Mouse (Mus musculus): ENCODE measurements at regions not wholly inside any gene's neighbourhood (a gene's known extent, or its start where the extent isn't known, plus 50 kb on each side); places are given as distances from the start of the nearest gene placed in this dataset.

- no peaks in the 10 kb centered on the region for H3K36me3 ChIP-seq
- DNase-seq (ENCODE audit: low spot score), result no peak
- no peaks in the 10 kb centered on the region for H3K27me3 ChIP-seq (ENCODE audit: low read depth, poor library complexity, severe bottlenecking)
- peaks cover 10% of the 10 kb centered on the region for H3K4me1 ChIP-seq
- no peaks in the 10 kb centered on the region for H3K9me3 ChIP-seq (replicated peaks)
- no peak overlapping the region for H3K4me3 ChIP-seq
- WGBS, result 95% methylated on average over 2 of the region's 2 CpGs
- 0 out of 2 replicates have a peak overlapping the region, but pooled peaks have one; percentile 35 for H3K27ac ChIP-seq (replicated peaks)
Observed at GRCm38 (mm10) chr8:86428998-86429651, 151.4 kb downstream of the Abcc12 start.

- H3K27ac ChIP-seq (replicated peaks), result no peak overlapping the region
- H3K9me3 ChIP-seq (replicated peaks), result no peaks in the 10 kb centered on the region
- H3K27me3 ChIP-seq (ENCODE audit: low read depth, poor library complexity, severe bottlenecking), result no peaks in the 10 kb centered on the region
- WGBS, result 57% methylated on average over 5 of the region's 5 CpGs
- H3K4me1 ChIP-seq, result peaks cover 10% of the 10 kb centered on the region
- H3K4me3 ChIP-seq, result no peak overlapping the region
- no peak for DNase-seq (ENCODE audit: low spot score)
- H3K36me3 ChIP-seq, result no peaks in the 10 kb centered on the region
Observed at GRCm38 (mm10) chr8:86428131-86428530, 152.4 kb downstream of the Abcc12 start.

DNA sequence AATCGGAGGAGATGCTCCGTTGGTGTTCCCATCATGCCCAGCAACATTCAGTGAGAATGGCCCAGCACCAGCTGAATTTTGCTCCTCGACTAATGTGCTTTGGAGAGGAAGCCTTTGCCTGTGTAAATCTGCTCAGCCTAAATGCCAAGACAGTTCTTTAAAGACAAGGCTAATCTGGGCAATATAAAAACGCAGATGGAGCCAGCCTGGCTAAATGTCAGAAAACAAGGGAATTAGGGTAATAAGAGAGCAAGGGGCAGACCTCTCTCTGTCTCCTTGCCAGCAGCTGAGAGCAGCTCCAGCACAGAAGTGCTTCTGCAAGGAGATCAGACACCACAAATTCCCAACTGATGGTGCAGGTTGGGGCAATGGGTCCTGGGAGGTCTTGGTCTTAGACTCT is 154.4 kb downstream of the Abcc12 start:
- Histone ChIP-seq H3K27ac (replicated peaks) (no peak overlapping the region), H3K36me3 (no peaks in the 10 kb centered on the region), H3K4me1 (peaks cover 10% of the 10 kb centered on the region), H3K27me3 (ENCODE audit: low read depth, poor library complexity, severe bottlenecking) (no peaks in the 10 kb centered on the region), H3K9me3 (replicated peaks) (no peaks in the 10 kb centered on the region), H3K4me3 (no peak overlapping the region)
- no peak for DNase-seq (ENCODE audit: low spot score)
- 78% methylated on average over 4 of the region's 4 CpGs for WGBS

DNA sequence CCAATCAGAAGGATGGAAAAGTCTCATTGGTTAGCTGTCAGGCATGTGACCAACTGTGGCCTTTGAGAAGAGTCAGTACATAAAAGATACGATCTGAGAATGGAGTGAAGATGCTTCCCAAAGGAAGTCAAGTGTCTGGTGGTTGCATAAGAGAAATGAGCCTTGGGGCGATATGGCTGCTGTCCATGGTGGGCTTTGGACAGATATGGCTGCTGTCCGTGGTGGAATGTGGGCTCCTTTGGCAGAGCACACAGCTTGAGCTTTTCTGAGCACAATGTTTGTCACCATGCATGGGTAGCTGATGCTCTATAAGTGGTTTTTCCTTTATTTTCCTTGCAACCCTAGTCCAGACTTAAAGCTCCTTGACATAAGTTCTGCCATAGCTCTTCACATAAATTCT is 155.1 kb downstream of the Abcc12 start:
- Histone ChIP-seq H3K27ac (replicated peaks) (no peak overlapping the region), H3K4me3 (no peak overlapping the region), H3K4me1 (peaks cover 10% of the 10 kb centered on the region), H3K27me3 (ENCODE audit: low read depth, poor library complexity, severe bottlenecking) (no peaks in the 10 kb centered on the region), H3K36me3 (no peaks in the 10 kb centered on the region), H3K9me3 (replicated peaks) (no peaks in the 10 kb centered on the region)
- no peak for DNase-seq (ENCODE audit: low spot score)
- WGBS, result 92% methylated on average over 3 of the region's 3 CpGs

DNA sequence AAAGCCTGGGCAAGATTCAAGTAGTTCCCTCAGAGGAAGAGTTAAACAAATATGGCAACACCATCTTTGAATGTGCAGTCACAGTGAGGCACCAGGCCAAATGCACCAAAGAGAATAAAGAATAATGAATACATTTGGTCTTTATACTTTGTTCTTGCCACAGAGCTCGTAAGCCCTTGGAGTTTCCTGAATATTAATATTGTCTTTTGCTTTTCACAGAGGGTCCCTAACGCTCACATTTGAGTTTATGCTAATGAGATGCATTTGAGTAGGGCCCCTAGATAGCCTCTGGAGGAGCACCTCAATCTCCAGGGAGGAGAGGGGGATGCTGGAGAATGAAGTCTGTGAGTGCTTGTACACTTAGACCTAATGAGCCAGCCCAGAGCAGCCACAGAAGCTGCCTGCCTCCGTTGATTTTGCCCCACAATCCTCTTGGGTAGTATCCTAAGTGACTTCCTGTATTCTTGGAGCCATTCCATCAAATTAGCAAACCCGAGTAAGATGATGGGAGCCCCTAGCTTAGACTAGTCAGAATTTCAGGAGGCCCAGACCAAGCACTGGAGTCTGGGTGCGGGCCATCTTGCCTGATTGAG is 161.3 kb downstream of the Abcc12 start:
- Histone ChIP-seq H3K4me1 (peaks cover 15% of the 10 kb centered on the region), H3K27ac (replicated peaks) (peak overlapping the region; percentile 46; the same call in 1 of the 2 replicates), H3K4me3 (no peak overlapping the region), H3K27me3 (ENCODE audit: low read depth, poor library complexity, severe bottlenecking) (no peaks in the 10 kb centered on the region), H3K36me3 (no peaks in the 10 kb centered on the region), H3K9me3 (replicated peaks) (no peaks in the 10 kb centered on the region)
- WGBS, result 82% methylated on average over 5 of the region's 5 CpGs
- no peak for DNase-seq (ENCODE audit: low spot score)

DNA sequence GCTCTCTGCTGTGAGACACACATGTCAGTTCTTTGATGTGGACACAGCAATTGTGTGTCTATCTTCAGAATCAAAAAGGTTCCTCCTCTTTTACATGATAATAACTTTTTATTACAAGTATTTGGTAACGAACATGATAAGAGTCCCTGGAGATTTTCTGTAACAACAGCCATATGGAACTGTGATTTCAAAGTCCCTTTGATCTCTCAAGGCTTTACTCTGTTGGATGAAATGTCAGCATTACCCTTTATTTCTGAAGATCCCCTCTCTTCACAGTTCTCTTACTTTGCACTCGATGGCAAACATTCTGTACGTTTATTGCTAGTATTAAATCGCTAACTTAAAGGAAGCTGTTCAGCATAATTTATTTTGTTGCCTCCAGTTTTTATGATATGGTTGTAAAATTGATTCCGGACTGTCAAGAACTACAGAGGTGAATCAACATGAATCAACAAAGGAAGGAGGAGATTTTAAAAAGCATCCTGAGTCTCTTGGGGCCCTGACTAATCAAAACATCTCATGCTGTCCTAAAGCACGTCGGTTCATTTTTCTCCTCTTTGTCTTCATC is 162.0 kb downstream of the Abcc12 start:
- 72% methylated on average over 7 of the region's 7 CpGs for WGBS
- H3K4me3 ChIP-seq, result no peak overlapping the region
- no peak for DNase-seq (ENCODE audit: low spot score)
- no peaks in the 10 kb centered on the region for H3K27me3 ChIP-seq (ENCODE audit: low read depth, poor library complexity, severe bottlenecking)
- H3K36me3 ChIP-seq, result no peaks in the 10 kb centered on the region
- H3K4me1 ChIP-seq, result peaks cover 15% of the 10 kb centered on the region
- H3K9me3 ChIP-seq (replicated peaks), result no peaks in the 10 kb centered on the region
- H3K27ac ChIP-seq (replicated peaks), result no peak overlapping the region; the same call in 1 of the 2 replicates

DNA sequence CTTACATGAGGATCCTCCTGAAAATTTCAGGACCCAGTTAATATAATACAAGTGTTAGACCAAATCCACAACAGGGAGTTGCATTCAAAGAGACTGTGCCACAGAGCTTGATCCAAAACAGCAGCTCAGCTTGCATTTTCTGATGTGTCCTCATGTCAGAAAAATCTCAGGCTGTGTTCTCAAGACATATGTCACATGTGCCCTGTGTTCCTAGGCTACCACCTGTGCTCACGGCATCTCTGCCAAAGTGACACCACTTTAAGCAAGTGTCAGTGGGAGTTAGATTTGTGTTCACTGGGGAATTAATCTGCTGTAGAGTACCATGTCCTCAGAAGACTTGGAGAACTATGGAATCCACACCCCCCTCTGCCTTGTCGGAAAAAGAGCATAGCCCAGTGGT is 165.3 kb downstream of the Abcc12 start:
- Histone ChIP-seq H3K4me3 (no peak overlapping the region), H3K27me3 (ENCODE audit: low read depth, poor library complexity, severe bottlenecking) (no peaks in the 10 kb centered on the region), H3K4me1 (peaks cover 15% of the 10 kb centered on the region), H3K27ac (replicated peaks) (no peak overlapping the region), H3K9me3 (replicated peaks) (no peaks in the 10 kb centered on the region; the same call in 1 of the 2 replicates), H3K36me3 (no peaks in the 10 kb centered on the region)
- WGBS, result 97% methylated on average over 2 of the region's 2 CpGs
- no peak for DNase-seq (ENCODE audit: low spot score)

DNA sequence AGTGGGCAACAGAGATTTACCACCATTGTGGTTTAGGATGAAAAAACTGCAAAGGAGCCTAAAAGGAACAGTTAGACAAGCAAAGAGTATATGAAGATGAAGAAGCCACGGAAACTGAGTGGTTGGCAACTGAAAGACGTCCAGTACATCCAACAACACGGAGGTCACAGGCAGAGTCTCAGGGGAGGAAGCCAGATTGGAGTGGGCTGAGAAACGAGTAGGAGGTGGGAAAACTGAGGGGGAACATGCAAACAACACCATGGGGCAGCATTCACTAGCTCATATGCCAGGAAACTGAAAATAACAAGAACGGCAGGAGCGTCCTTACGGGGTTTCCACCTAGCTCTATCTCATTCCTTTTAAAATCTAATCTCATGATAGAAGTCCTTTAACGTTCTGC is 169.3 kb downstream of the Abcc12 start:
- WGBS, result 88% methylated on average over 8 of the region's 8 CpGs
- no peaks in the 10 kb centered on the region for H3K36me3 ChIP-seq
- H3K9me3 ChIP-seq (replicated peaks), result no peaks in the 10 kb centered on the region; the same call in 1 of the 2 replicates
- no peaks in the 10 kb centered on the region for H3K27me3 ChIP-seq (ENCODE audit: low read depth, poor library complexity, severe bottlenecking)
- no peak for DNase-seq (ENCODE audit: low spot score)
- no peak overlapping the region for H3K4me3 ChIP-seq
- H3K4me1 ChIP-seq, result no peaks in the 10 kb centered on the region
- H3K27ac ChIP-seq (replicated peaks), result no peak overlapping the region

- DNase-seq (ENCODE audit: low spot score), result no peak
- Histone ChIP-seq H3K4me3 (no peak overlapping the region), H3K36me3 (no peaks in the 10 kb centered on the region), H3K27me3 (ENCODE audit: low read depth, poor library complexity, severe bottlenecking) (no peaks in the 10 kb centered on the region), H3K27ac (replicated peaks) (no peak overlapping the region), H3K4me1 (no peaks in the 10 kb centered on the region), H3K9me3 (replicated peaks) (no peaks in the 10 kb centered on the region)
- WGBS, result 87% methylated on average over 3 of the region's 3 CpGs
Observed at GRCm38 (mm10) chr8:86406196-86406595, 174.3 kb downstream of the Abcc12 start.

- 86% methylated on average over 4 of the region's 4 CpGs for WGBS
- Histone ChIP-seq H3K4me3 (no peak overlapping the region), H3K4me1 (no peaks in the 10 kb centered on the region), H3K36me3 (no peaks in the 10 kb centered on the region), H3K27ac (replicated peaks) (no peak overlapping the region), H3K27me3 (ENCODE audit: low read depth, poor library complexity, severe bottlenecking) (no peaks in the 10 kb centered on the region), H3K9me3 (replicated peaks) (no peaks in the 10 kb centered on the region)
- DNase-seq (ENCODE audit: low spot score), result no peak
Observed at GRCm38 (mm10) chr8:86403434-86403833, 177.1 kb downstream of the Abcc12 start.

GRCm38 (mm10) chr8:86401946-86402345 is 178.5 kb downstream of the Abcc12 start:
- 86% methylated on average over 2 of the region's 2 CpGs for WGBS
- no peak overlapping the region for H3K27ac ChIP-seq (replicated peaks)
- no peak for DNase-seq (ENCODE audit: low spot score)
- no peaks in the 10 kb centered on the region for H3K9me3 ChIP-seq (replicated peaks)
- no peaks in the 10 kb centered on the region for H3K27me3 ChIP-seq (ENCODE audit: low read depth, poor library complexity, severe bottlenecking)
- no peaks in the 10 kb centered on the region for H3K4me1 ChIP-seq
- no peaks in the 10 kb centered on the region for H3K36me3 ChIP-seq
- no peak overlapping the region for H3K4me3 ChIP-seq

DNA sequence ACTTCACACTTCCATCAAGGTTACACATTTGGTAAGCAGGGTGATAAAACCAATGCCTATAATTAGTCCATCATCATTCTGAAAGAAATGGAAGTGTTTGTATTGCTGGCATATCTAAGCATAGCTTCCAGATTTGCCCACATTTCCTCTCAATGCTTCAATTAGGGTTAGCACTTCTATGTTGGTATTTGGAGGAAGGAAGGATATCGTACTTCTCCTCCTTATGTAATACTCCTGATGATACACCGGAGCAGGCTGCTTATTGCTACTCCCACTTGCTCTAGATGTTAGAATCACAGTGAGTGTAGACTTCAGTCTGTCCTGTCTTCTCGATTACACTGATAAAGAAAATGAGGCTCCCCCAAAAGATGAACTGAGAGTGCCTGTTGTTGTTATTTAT is 185.4 kb downstream of the Abcc12 start:
- WGBS, result 91% methylated on average over 3 of the region's 3 CpGs
- Histone ChIP-seq H3K36me3 (no peaks in the 10 kb centered on the region), H3K4me3 (no peak overlapping the region), H3K9me3 (replicated peaks) (peaks cover 12% of the 10 kb centered on the region), H3K4me1 (peaks cover 12% of the 10 kb centered on the region), H3K27ac (replicated peaks) (no peak overlapping the region), H3K27me3 (ENCODE audit: low read depth, poor library complexity, severe bottlenecking) (0 out of 2 replicates have a peak, but pooled peaks cover 4% of the 10 kb centered on the region)
- DNase-seq (ENCODE audit: low spot score), result no peak

GRCm38 (mm10) chr8:86393835-86394234 is 186.7 kb downstream of the Abcc12 start:
- H3K27me3 ChIP-seq (ENCODE audit: low read depth, poor library complexity, severe bottlenecking), result 0 out of 2 replicates have a peak, but pooled peaks cover 4% of the 10 kb centered on the region
- 95% methylated on average over 1 of the region's 1 CpGs for WGBS
- peaks cover 25% of the 10 kb centered on the region for H3K4me1 ChIP-seq
- no peak overlapping the region for H3K4me3 ChIP-seq
- no peak for DNase-seq (ENCODE audit: low spot score)
- H3K9me3 ChIP-seq (replicated peaks), result peaks cover 12% of the 10 kb centered on the region
- H3K36me3 ChIP-seq, result no peaks in the 10 kb centered on the region
- peak overlapping the region; percentile 28; the same call in 1 of the 2 replicates for H3K27ac ChIP-seq (replicated peaks)

Data from midbrain, embryonic 10.5 days (tissue).